Mouse (Mus musculus) olfactory bulb, adult 2 months (tissue): ENCODE measurements around the gene Nat14. TPM values are rescaled to one million over a fixed set of nuclear protein-coding genes. Genes with fewer than 3 reads are reported as not detected.

Experiments
- H3K27ac ChIP-seq: fragments of 200-500 bp; 2 replicates; pipeline ENCODE4 v1.5.1; 2012; ENCODE audit warnings: low read depth, low read length; ENCODE audit not compliant: insufficient read depth
- H3K4me1 ChIP-seq: fragments of 200-500 bp; 2 replicates; pipeline ENCODE4 v1.6.1; 2012; ENCODE audit warnings: low read length; ENCODE audit not compliant: control insufficient read depth, insufficient read depth
- H3K4me3 ChIP-seq: fragments of 200-500 bp; 2 replicates; pipeline ENCODE4 v1.5.1; 2012; ENCODE audit warnings: mild to moderate bottlenecking, low read depth, low read length, moderate library complexity; ENCODE audit not compliant: insufficient read depth
- CTCF ChIP-seq: fragments of 200-500 bp; IDR thresholded peaks from 2 replicates; pipeline ENCODE4 v1.5.1; 2012; ENCODE audit warnings: low read depth, mild to moderate bottlenecking, low read length, moderate library complexity; ENCODE audit not compliant: insufficient read depth
- POLR2A ChIP-seq: fragments of 200-500 bp; IDR thresholded peaks from 2 replicates; pipeline ENCODE4 v1.6.1; 2012; ENCODE audit warnings: mild to moderate bottlenecking, low read depth, low read length, moderate library complexity; ENCODE audit not compliant: insufficient read depth
- WGBS: fragments of 180-500 bp; shearing (Covaris S2); methylation state at CpG from one replicate; pipeline ENCODE4 v1.1.7; 2018; 5-methylcytosine and 5-hydroxymethylcytosine counted together
- polyA plus RNA-seq: library from polyadenylated mRNA; stranded (reverse); fragments of >200 nt; gene quantifications from 2 replicates; pipeline ENCODE4 v1.2.4, GENCODE M21; 2012; ENCODE audit warnings: low replicate concordance; ENCODE audit not compliant: missing spikeins, insufficient read depth, insufficient read length

The Nat14 gene
- polyA plus RNA-seq, 1 experiment: not detected

DNA sequence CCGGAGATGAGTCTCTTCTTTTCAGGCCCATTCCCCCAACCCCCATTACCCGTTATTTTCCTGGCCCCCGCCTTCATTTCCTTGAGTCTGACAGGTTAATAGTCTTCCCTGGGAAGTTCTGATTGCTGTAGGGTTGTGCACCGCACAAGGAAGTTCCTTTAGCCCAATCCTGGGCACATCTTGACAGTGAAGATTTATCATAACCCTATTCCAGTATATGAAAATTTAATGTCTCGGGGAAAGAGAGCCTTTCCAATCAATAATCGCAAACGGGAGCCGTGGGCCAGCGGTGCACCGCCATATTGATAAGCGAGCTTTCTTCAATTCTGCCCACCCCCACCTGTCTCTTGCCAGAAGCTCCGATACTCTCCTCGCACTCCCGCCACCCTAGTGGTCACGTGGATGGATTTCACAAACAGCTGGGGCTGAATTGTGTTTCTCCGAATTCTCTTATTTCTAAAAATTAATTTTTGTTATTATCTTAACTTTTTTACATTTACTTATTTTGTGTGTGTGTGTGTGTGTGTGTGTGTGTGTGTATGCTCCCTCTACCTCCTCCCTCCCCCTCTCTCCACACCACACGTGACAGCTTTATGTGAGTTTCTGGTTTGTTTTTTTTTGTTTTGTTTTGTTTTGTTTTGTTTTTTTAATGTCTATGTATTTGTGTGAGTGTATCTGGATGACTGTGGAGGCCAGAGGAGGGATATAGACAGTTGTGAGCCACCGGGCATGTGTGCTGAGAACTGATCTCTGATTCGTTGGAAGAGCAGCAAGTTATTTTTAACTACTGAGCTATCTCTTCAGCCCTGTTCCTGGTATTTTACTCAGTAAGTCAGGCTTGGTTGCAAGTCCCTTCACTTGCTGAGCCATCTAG is 21.9 kb upstream of the Nat14 start:
- WGBS: 5% methylated on average over 19 of the region's 19 CpGs
- peaks cover 14% of the 10 kb centered on the region for H3K4me1 ChIP-seq
- H3K4me3 ChIP-seq: peak overlapping the region; percentile 29; the same call in 1 of the 2 replicates

DNA sequence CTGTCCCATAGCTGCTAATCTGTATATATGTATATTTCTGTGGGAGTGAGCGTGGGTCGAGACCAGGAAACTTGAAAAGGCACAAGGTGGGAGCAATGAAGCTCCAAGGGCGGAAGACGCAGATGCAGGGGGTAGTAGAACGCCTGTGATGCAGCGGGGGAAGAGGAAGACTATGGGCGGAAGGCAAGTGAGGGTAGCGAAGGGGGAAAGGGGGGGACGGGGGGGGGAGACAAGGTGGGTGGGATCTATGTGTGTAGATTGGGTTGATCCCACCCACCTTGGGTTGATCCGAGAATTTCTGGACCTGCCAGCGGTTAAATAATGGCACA is 21.3 kb upstream of the Nat14 start:
- no peak for TF ChIP-seq POLR2A
- no peak for TF ChIP-seq CTCF
- Histone ChIP-seq H3K4me1 (peaks cover 14% of the 10 kb centered on the region), H3K27ac (peak overlapping the region; percentile 77), H3K4me3 (peak overlapping the region; percentile 26; the same call in 1 of the 2 replicates)
- WGBS: 21% methylated on average over 11 of the region's 11 CpGs

More for the DNA sequence above, 21.9 kb upstream of the Nat14 start:
- H3K27ac ChIP-seq: peak overlapping the region; percentile 77
- no peak; the same call in 1 of the 2 replicates for TF ChIP-seq POLR2A
- TF ChIP-seq CTCF: no peak

GRCm38 (mm10) chr7:4901171-4901570 is 20.7 kb upstream of the Nat14 start:
- Histone ChIP-seq H3K4me1 (peaks cover 14% of the 10 kb centered on the region), H3K4me3 (no peak overlapping the region), H3K27ac (no peak overlapping the region)
- TF ChIP-seq CTCF: peak; percentile 38; the same call in 1 of the 2 replicates
- no peak for TF ChIP-seq POLR2A
- WGBS: 58% methylated on average over 8 of the region's 8 CpGs

DNA sequence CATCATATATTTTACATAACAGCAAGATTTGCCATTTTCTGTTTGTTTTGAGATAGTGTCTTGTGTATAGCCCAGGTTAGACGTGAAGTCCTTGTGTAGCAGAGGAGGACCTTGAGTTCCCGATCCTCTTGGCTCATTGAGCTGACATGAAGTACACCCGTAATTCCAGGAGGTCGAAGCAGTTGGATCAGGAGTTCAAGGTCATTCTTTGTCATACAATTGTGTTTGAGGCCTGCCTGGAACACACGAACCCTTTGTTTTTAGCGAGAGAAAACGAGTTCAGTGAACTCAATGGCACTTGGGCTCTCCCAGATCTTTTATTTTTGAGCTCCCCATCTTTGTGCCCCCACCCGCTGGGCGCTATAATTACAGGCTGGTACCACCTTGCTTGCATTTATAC is 19.4 kb upstream of the Nat14 start:
- no peak overlapping the region for H3K27ac ChIP-seq
- TF ChIP-seq POLR2A (no peak), CTCF (no peak)
- no peak overlapping the region for H3K4me3 ChIP-seq
- WGBS: 61% methylated on average over 9 of the region's 9 CpGs
- H3K4me1 ChIP-seq: peaks cover 21% of the 10 kb centered on the region

DNA sequence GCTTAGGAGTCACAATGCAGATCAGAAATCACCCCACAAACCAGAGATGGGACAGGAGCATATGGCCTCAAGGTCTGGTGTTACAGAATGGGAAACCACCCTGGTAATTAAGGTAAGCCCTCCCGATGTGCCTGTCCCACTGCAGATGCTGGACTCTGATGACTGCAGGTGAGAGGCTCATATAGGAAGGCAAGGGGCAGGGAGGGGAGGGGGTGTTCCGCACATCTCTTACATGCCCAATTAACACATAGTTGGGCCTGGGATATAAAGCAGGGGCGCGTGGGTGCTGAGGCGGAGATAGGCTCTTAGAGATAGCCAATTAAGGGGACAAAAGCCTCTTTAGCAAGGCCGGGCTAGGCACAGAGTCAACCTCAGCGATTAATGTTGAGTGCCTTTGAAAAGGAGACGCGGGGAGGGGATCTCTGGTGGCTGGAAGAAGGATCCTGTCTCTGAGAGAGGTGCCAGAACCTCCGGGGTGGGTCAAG is 15.3 kb upstream of the Nat14 start, which contains the start of gene Gm36210:
Gm36210 (minus strand) TSS at position 51 of the 485 bp plus-strand sequence.
- WGBS: 35% methylated on average over 10 of the region's 10 CpGs
- no peak within 1 kb of the TSS for H3K27ac ChIP-seq
- H3K4me1 ChIP-seq: peaks cover 7% of the 10 kb centered on the region
- TF ChIP-seq CTCF (no peak), POLR2A (no peak)
- no peak within 1 kb of the TSS for H3K4me3 ChIP-seq

DNA sequence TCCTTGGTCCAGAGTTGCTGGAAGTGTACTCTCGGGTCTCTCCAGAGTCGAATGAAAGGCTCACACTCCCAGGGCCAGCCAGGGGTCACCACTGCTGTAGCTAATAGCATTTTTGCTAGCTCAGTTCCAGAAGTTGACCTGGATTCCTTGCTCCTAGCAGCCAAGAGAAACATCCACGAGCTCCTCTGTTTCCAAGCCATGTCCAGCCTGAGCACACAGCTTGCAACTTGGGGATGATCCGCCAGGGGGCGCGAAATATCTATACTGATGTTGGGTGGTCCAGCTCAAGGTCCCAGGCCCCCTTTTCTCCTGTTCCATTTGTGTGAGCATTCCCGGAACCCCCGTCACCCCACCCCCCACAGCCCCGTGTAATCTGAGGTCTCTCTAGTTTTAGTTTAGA is 10.3 kb upstream of the Nat14 start:
- WGBS: 24% methylated on average over 9 of the region's 9 CpGs
- no peak overlapping the region for H3K27ac ChIP-seq
- TF ChIP-seq POLR2A: no peak
- TF ChIP-seq CTCF: 0 out of 2 replicates have a peak, but pooled peaks have one; percentile 32

DNA sequence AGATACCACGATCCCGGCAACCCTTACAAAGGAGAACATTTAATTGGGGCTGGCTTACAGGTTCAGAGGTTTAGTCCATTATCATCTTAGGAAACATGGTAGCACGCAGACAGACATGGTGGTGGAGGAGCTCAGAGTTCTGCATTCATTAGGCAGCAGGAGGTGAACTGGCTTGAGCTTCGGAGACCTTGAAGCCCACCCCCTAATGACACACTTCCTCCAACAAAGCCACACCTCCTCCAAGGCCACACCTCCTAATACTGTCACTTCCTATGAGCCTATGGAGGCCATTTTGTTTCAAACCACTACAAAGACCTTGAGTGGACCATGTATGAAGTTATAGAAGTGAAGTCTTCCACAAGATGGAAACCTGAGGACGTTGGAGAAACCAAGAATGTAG is 9.6 kb upstream of the Nat14 start:
- Histone ChIP-seq H3K4me3 (no peak overlapping the region), H3K27ac (no peak overlapping the region), H3K4me1 (peaks cover 11% of the 10 kb centered on the region)
- WGBS: 62% methylated on average over 5 of the region's 5 CpGs
- TF ChIP-seq CTCF (no peak), POLR2A (no peak)

More for the DNA sequence above, 10.3 kb upstream of the Nat14 start:
- peaks cover 12% of the 10 kb centered on the region for H3K4me1 ChIP-seq
- H3K4me3 ChIP-seq: no peak overlapping the region

DNA sequence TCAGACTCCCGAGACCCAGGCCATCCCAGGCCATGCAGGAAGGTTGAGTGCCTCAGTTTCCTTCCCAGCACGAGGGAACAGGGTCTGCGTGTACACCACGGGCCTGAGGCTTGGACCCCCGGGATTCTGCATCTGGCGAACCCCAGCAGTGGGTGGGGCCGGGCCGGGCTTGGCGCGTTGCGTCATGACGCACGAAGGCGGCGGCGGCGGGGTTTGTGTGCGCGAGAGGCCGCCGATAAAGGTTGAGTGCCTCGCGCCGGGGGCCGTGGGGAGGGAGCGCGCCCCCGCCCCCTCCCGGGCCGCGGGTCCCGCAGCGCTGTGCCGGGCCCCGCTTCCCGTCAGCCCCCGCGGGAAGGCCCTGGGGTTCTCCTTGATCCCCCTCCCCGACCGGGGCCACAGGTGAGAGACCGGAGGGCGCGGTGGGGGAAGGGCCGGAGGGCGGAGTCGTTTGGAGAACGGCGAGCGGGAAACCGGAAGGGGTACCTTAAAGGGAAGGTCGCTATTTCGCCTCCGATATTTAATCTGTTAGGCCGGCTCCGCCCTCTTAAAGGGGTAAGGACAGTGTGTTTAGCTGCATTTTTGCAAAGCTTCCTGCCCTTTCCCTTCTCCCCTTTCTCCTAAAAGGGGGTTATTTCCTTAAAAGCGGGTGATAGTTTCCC is 6.7 kb upstream of the Nat14 start, which contains the start of gene Zfp628:
Zfp628 (plus strand) TSS at position 211 of the 659 bp plus-strand sequence.
- under 1% methylated on average over 56 of the region's 56 CpGs for WGBS
- peaks cover 25% of the 10 kb centered on the region for H3K4me1 ChIP-seq
- TF ChIP-seq POLR2A: peak; percentile 82
- no peak for TF ChIP-seq CTCF
- H3K4me3 ChIP-seq: peak within 1 kb of the TSS; percentile 98
- peak within 1 kb of the TSS; percentile 99 for H3K27ac ChIP-seq

DNA sequence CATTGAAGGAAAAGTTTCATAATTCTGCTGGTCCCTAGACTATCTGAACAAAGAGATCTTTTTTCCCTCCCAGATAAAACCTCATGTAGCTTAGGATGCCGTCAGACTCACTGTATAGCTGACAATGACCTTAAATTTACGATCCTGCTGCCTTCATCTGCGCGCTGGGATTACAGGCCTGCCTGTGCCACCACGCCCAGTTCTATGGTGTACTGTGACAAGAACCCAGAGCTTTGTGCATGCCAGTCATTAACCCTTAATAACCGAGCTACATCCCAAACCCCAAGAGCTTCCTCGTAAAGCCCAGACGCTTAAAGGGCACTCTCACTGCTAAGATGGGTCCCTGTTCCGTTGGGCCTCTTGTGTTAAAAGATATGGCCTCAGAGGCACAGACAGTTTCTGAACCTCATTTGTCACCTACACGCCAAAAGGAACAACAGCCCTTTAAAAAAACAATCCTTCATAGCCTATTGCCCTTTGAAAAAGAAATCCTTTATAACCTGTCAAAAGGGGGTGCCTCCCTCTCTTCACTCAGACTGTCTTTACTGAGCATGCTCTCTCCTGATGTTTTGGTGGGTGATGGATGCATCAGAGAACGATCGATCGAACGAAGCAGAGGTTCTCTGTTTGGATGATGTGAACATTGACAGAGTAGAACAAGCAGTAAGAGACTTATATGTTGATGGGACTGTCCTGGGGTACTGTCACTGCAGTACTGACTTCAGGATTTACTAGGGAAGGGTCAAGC is 6.0 kb upstream of the Nat14 start:
- Histone ChIP-seq H3K27ac (peak overlapping the region; percentile 95), H3K4me1 (peaks cover 32% of the 10 kb centered on the region), H3K4me3 (peak overlapping the region; percentile 98)
- 3% methylated on average over 14 of the region's 14 CpGs for WGBS
- no peak for TF ChIP-seq CTCF
- TF ChIP-seq POLR2A: no peak
